Mouse (Mus musculus) neural tube, embryonic 13.5 days (tissue): ENCODE results near the gene Myo3b. TPM values are rescaled to one million over a fixed set of nuclear protein-coding genes. Genes with fewer than 3 reads are reported as not detected.
"Not testable (repeated sequence)": the region's sequence is repeated elsewhere in the genome, so short reads cannot be mapped to it uniquely, and the experiment has no call there.

Experiments used
- ATAC-seq: fragments of 200-750 bp; cut with Nextera tagmentation; 2 replicates; pipeline ENCODE4 v1.8.0; 2017; ENCODE audit warnings: low read depth, mild to moderate bottlenecking, moderate TSS enrichment, moderate library complexity
- H3K27ac ChIP-seq: fragments of 300-500 bp; sonication (generic); replicated peaks from 2 replicates; pipeline ENCODE4 v1.5.1; 2015; ENCODE audit warnings: moderate library complexity, mild to moderate bottlenecking, inconsistent platforms
- H3K27me3 ChIP-seq: fragments of 300-500 bp; sonication (generic); 2 replicates; pipeline ENCODE4 v1.6.1; 2015; ENCODE audit warnings: mild to moderate bottlenecking, inconsistent platforms
- H3K36me3 ChIP-seq: fragments of 300-500 bp; sonication (generic); 2 replicates; pipeline ENCODE4 v1.6.1; 2015; ENCODE audit warnings: mild to moderate bottlenecking, inconsistent platforms
- H3K4me1 ChIP-seq: fragments of 300-500 bp; sonication (generic); replicated peaks from 2 replicates; pipeline ENCODE4 v1.6.1; 2015; ENCODE audit warnings: inconsistent platforms
- H3K4me2 ChIP-seq: fragments of 300-500 bp; sonication (generic); 2 replicates; pipeline ENCODE4 v1.6.1; 2015; ENCODE audit warnings: inconsistent platforms, mild to moderate bottlenecking, moderate library complexity
- H3K4me3 ChIP-seq: fragments of 300-500 bp; sonication (generic); 2 replicates; pipeline ENCODE4 v1.5.1; 2015; ENCODE audit warnings: mild to moderate bottlenecking, inconsistent platforms
- H3K9ac ChIP-seq: fragments of 300-500 bp; sonication (generic); 2 replicates; pipeline ENCODE4 v1.6.1; 2015; ENCODE audit warnings: moderate library complexity, mild to moderate bottlenecking, inconsistent platforms
- H3K9me3 ChIP-seq: fragments of 300-500 bp; sonication (generic); 2 replicates; pipeline ENCODE4 v1.6.1; 2016; ENCODE audit warnings: inconsistent platforms
- WGBS: fragments of 180-500 bp; shearing (Covaris S2); methylation state at CpG from one replicate; pipeline ENCODE4 v1.1.7; 2015; 5-methylcytosine and 5-hydroxymethylcytosine counted together
- polyA plus RNA-seq: library from polyadenylated mRNA; unstranded; fragments of >200 nt; fragmentation: Nextera tagmentation; extraction: Ambion mirVana; gene quantifications from 2 replicates; pipeline ENCODE4 v1.2.1, GENCODE M21; 2015

Gene Myo3b
- 0.04 and 0.10 TPM in 2 replicates for polyA plus RNA-seq

- Histone ChIP-seq H3K4me1 (peaks cover 19% of the 10 kb centered on the region), H3K36me3 (no peaks in the 10 kb centered on the region), H3K27me3 (no peaks in the 10 kb centered on the region), H3K9me3 (no peaks in the 10 kb centered on the region), H3K27ac (no peak within 1 kb of the TSS), H3K4me2 (no peak within 1 kb of the TSS), H3K9ac (no peak within 1 kb of the TSS), H3K4me3 (no peak within 1 kb of the TSS)
- peak; percentile 44; the same call in 1 of the 2 replicates for ATAC-seq
- WGBS, result 26% methylated on average over 7 of the region's 7 CpGs
Measured at GRCm38 (mm10) chr2:70038752-70039151, at the start of gene Myo3b. Gene Myo3b (plus strand): TSS chr2:70039126.

- Histone ChIP-seq H3K36me3 (peaks cover 43% of the 10 kb centered on the region), H3K4me2 (no peak overlapping the region), H3K27me3 (no peaks in the 10 kb centered on the region), H3K4me3 (no peak overlapping the region), H3K4me1 (no peaks in the 10 kb centered on the region), H3K9me3 (no peaks in the 10 kb centered on the region), H3K9ac (no peak overlapping the region), H3K27ac (no peak overlapping the region)
- ATAC-seq, result no peak
- 93% methylated on average over 6 of the region's 6 CpGs for WGBS
Measured at GRCm38 (mm10) chr2:69989224-69989623, 49.7 kb upstream of the Myo3b start.

DNA sequence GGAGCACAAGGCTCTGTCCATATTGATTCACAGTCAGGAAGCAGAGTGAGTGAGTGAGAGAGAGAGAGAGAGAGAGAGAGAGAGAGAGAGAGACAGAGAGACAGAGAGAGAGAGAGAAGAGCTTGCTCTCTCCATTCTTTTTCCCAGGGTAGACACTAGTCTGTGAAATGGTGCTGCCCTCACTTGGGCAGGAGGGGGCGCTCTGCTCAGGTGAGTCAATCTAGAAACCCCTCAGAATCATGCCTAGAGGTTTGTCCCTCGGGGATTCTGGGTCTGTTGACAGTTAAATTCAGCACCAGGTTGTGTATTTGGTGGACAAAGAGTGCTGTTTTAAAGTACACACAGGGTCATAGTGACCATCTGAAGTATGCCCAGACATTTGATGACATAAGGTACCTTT, 48.3 kb upstream of the Myo3b start:
- H3K4me3 ChIP-seq, result no peak overlapping the region
- H3K36me3 ChIP-seq, result peaks cover 43% of the 10 kb centered on the region
- 69% methylated on average over 2 of the region's 2 CpGs for WGBS
- no peaks in the 10 kb centered on the region for H3K27me3 ChIP-seq
- H3K4me2 ChIP-seq, result no peak overlapping the region
- H3K27ac ChIP-seq, result no peak overlapping the region
- no peaks in the 10 kb centered on the region for H3K9me3 ChIP-seq
- H3K9ac ChIP-seq, result no peak overlapping the region
- no peaks in the 10 kb centered on the region for H3K4me1 ChIP-seq
- ATAC-seq, result no peak

GRCm38 (mm10) chr2:69994082-69994736, 44.7 kb upstream of the Myo3b start:
- not testable (repeated sequence) for H3K9ac ChIP-seq, ATAC-seq, H3K27ac ChIP-seq, H3K9me3 ChIP-seq, H3K4me3 ChIP-seq, H3K4me1 ChIP-seq, H3K4me2 ChIP-seq, H3K27me3 ChIP-seq
- 95% methylated on average over 3 of the region's 3 CpGs for WGBS
- peaks cover 49% of the 10 kb centered on the region for H3K36me3 ChIP-seq

DNA sequence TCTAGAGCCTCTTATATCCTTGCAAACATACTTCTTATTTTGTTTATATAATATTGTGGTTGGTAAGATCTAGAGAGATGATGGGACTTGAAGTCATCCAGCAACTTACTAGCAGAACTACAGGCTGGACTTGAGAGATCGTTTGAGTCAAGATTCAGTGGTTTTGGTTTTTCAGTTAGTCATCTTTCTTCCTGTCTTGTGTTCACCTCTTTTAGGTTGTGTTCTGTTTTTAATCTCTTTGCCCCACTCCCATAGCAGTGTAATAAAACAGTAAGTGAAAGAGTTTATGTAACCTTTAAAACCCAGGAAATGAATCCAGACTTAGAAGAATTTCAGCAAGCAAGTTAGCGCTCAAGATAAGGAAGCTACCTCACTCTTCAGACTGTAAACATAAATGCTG, 44.1 kb upstream of the Myo3b start:
- ATAC-seq, result no peak
- Histone ChIP-seq H3K9ac (no peak overlapping the region), H3K9me3 (no peaks in the 10 kb centered on the region), H3K4me1 (no peaks in the 10 kb centered on the region), H3K4me2 (no peak overlapping the region), H3K36me3 (peaks cover 43% of the 10 kb centered on the region), H3K27me3 (no peaks in the 10 kb centered on the region), H3K27ac (no peak overlapping the region), H3K4me3 (no peak overlapping the region)
- WGBS, result 92% methylated on average over 2 of the region's 2 CpGs

DNA sequence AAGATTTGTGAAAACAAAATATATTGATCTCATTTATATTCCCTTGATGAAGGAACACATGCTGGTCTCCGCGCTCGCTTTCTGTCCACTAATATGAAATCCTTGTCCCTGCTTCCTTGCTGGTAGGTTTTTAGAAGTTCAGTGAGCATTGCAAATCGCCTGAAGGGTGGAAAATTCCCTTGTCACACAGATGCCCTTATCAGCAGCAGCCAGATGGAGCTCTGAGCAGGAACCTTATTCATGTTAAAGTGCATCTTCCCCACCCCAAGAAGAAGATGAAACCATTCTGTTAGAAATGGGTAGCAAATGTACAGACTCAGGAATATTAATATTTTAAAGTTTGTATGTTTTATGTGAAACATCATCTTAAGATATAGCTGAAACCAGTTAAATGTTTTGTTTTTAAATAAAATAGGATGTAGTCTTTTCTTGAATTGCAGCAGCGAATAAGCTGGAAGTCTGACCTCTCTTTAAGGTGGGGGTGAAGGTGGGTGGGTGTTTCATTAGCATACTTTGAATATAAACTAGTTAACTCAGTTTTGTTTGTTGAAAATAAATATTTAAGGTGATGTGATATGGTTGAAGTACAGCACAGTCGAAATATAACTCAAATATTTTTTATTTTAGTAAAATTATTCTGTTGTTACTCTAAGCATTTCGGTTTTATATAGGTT, 39.7 kb upstream of the Myo3b start:
- Histone ChIP-seq H3K36me3 (peaks cover 38% of the 10 kb centered on the region), H3K27me3 (no peaks in the 10 kb centered on the region), H3K9me3 (no peaks in the 10 kb centered on the region), H3K9ac (no peak overlapping the region), H3K4me1 (no peaks in the 10 kb centered on the region), H3K27ac (no peak overlapping the region), H3K4me3 (no peak overlapping the region), H3K4me2 (no peak overlapping the region)
- 77% methylated on average over 7 of the region's 7 CpGs for WGBS
- no peak for ATAC-seq

- Histone ChIP-seq H3K27me3 (no peaks in the 10 kb centered on the region), H3K9me3 (no peaks in the 10 kb centered on the region), H3K27ac (no peak overlapping the region), H3K4me3 (no peak overlapping the region), H3K4me2 (no peak overlapping the region), H3K36me3 (peaks cover 41% of the 10 kb centered on the region), H3K4me1 (no peaks in the 10 kb centered on the region), H3K9ac (no peak overlapping the region)
- 90% methylated on average over 6 of the region's 6 CpGs for WGBS
- no peak for ATAC-seq
Measured at GRCm38 (mm10) chr2:70000316-70000715, 38.6 kb upstream of the Myo3b start.

DNA sequence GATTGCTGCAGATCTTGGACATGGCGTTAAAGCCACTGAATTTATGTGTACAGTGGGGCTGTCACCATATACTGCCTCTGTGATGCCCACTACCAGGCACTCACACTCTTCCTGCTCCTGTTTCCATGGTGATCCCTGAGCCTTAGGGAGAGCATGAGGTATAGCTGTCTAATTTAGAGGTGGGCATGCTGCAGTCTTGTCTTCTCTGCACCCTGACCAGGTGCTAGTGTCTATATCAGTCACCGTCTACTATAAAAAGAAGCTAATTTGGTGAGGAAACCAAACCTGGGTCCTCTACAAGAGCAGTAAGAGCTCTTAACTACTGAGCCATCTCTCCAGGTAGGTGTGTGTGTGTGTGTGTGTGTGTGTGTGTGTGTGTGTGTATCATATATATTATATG, 32.4 kb upstream of the Myo3b start:
- peaks cover 30% of the 10 kb centered on the region for H3K36me3 ChIP-seq
- WGBS, result 87% methylated on average over 2 of the region's 2 CpGs
- H3K27ac ChIP-seq, result no peak overlapping the region
- no peak overlapping the region for H3K4me2 ChIP-seq
- H3K4me1 ChIP-seq, result no peaks in the 10 kb centered on the region
- no peak overlapping the region for H3K9ac ChIP-seq
- no peak overlapping the region for H3K4me3 ChIP-seq
- ATAC-seq, result no peak
- no peaks in the 10 kb centered on the region for H3K9me3 ChIP-seq
- no peaks in the 10 kb centered on the region for H3K27me3 ChIP-seq

- Histone ChIP-seq H3K27ac (no peak overlapping the region), H3K27me3 (no peaks in the 10 kb centered on the region), H3K4me1 (no peaks in the 10 kb centered on the region), H3K36me3 (peaks cover 30% of the 10 kb centered on the region), H3K9me3 (no peaks in the 10 kb centered on the region), H3K4me3 (no peak overlapping the region), H3K9ac (no peak overlapping the region), H3K4me2 (no peak overlapping the region)
- WGBS, result 95% methylated on average over 8 of the region's 8 CpGs
- ATAC-seq, result no peak
Measured at GRCm38 (mm10) chr2:70012941-70013340, 26.0 kb upstream of the Myo3b start.

- Histone ChIP-seq H3K9ac (no peak overlapping the region), H3K36me3 (peaks cover 56% of the 10 kb centered on the region), H3K4me1 (no peaks in the 10 kb centered on the region), H3K4me2 (no peak overlapping the region), H3K27me3 (no peaks in the 10 kb centered on the region), H3K27ac (no peak overlapping the region), H3K9me3 (no peaks in the 10 kb centered on the region), H3K4me3 (no peak overlapping the region)
- WGBS, result 80% methylated on average over 6 of the region's 6 CpGs
- no peak for ATAC-seq
Measured at GRCm38 (mm10) chr2:70018236-70018635, 20.7 kb upstream of the Myo3b start.

DNA sequence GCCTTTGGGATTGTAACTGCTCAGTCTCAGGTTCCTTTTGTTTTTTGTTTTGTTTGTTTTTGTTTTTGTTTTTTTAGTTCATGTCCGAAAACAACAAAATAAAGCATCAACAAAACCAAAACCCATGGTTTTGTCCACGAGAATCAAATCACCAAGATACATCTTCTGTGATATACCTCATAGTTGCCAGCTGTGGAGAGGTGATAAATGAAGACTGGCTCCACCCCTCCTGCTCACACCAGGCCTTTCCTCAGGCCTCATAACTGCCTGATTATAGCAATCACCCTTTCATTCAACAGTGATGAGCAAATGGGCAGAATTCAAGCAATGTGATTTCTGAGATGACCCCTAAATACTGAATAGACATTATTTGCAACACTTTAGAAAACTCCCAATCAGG, 14.5 kb upstream of the Myo3b start:
- ATAC-seq, result no peak
- H3K27me3 ChIP-seq, result no peaks in the 10 kb centered on the region
- H3K9ac ChIP-seq, result no peak overlapping the region
- no peak overlapping the region for H3K4me3 ChIP-seq
- no peaks in the 10 kb centered on the region for H3K4me1 ChIP-seq
- peaks cover 13% of the 10 kb centered on the region for H3K9me3 ChIP-seq
- no peak overlapping the region for H3K4me2 ChIP-seq
- H3K27ac ChIP-seq, result no peak overlapping the region
- 87% methylated on average over 2 of the region's 2 CpGs for WGBS
- H3K36me3 ChIP-seq, result peaks cover 52% of the 10 kb centered on the region

DNA sequence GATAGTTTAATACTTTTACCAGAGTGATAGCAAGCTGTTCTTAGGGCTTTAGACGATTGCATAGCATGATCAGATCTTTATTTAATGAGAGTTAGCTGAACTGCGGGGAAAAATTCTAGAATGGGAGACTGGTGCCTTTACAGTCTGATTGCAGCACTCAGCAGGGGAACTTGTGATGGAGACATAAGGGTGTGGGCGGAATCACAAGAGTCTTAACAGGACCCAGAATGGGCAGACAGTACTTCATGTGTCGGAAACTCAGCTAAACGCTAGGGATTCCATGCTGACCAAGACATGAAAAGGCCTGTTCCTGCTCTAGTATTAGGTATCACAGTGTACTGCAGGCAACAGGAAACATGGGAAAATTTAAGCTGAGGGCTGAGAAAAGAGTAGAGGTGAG, 13.2 kb upstream of the Myo3b start:
- Histone ChIP-seq H3K4me1 (no peaks in the 10 kb centered on the region), H3K36me3 (peaks cover 44% of the 10 kb centered on the region), H3K9me3 (peaks cover 21% of the 10 kb centered on the region), H3K9ac (no peak overlapping the region), H3K4me3 (no peak overlapping the region), H3K27me3 (no peaks in the 10 kb centered on the region), H3K4me2 (no peak overlapping the region), H3K27ac (no peak overlapping the region)
- 89% methylated on average over 5 of the region's 5 CpGs for WGBS
- no peak for ATAC-seq

DNA sequence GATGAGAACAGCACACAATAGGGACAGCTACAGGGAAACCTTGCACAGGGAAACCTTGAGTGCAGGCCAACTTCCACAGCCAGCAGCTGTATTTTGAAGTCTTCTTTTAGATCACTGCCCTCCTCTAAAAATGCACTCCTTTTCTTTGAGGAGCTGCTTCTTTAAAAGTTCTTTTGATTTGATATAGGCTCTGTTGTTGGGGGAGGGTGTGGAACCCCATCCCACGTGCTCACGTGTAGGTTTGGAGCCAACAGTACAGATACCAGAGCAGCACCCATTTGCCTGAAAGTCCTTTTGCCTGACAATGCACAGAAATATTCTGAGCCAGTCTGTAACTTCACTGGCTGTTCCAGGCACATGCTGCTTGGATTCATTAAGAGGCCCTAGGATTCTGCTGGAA, 7.5 kb upstream of the Myo3b start:
- H3K9ac ChIP-seq, result no peak overlapping the region
- H3K4me1 ChIP-seq, result peaks cover 15% of the 10 kb centered on the region
- no peak for ATAC-seq
- no peak overlapping the region for H3K4me2 ChIP-seq
- H3K4me3 ChIP-seq, result no peak overlapping the region
- 82% methylated on average over 2 of the region's 2 CpGs for WGBS
- H3K9me3 ChIP-seq, result peaks cover 21% of the 10 kb centered on the region
- no peak overlapping the region for H3K27ac ChIP-seq
- peaks cover 12% of the 10 kb centered on the region; the same call in 1 of the 2 replicates for H3K36me3 ChIP-seq
- H3K27me3 ChIP-seq, result no peaks in the 10 kb centered on the region
